ENCODE assay signal across 26 mouse cellular contexts in the genomic region with DNA sequence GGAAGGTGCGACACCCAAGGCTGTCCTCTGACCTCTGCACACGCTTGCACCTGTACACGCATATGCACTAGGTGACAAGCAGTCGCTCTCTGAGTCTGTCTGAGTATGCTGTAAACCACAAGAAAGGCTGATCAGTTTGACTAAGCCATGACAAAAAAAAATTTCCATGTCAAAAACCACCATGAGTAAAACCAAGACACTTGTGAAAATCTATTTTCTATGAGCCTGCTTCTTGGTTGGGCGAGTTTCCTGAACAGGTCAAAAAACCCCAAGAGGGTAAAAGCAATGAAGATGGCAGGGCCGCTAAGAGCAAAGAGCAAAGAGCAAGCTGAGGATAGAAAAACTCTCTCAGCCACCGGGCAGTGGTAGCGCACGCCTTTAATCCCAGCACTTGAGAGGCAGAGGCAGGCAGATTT. TPM values are rescaled to one million over a fixed set of nuclear protein-coding genes. Genes with fewer than 3 reads are reported as not detected.
DNase-seq lines count a peak whose midpoint lies in the region; ATAC-seq and TF ChIP-seq lines count a peak whose summit lies in the region.
"Had no signal": no experiment of that assay in that cellular context is flagged by ENCODE, and none has a peak within 500 bp of the region (broad histone marks: within the 10 kb centered on the region; RNA-seq: fewer than 3 reads in every experiment).

No protein-coding gene starts in this region.

- H3K27ac ChIP-seq in intestine, postnatal 0 days (ENCODE audit: low read depth, low read length), result peak overlapping the region; percentile 15; the same call in 1 of the 2 replicates
- H3K27ac ChIP-seq in intestine, embryonic 16.5 days (ENCODE audit: low read length), result no peak overlapping the region
- peak overlapping the region; percentile 60 for H3K27ac ChIP-seq in thymus, adult 2 months (ENCODE audit: control insufficient read depth, insufficient read depth, low read length)
- peak overlapping the region; percentile 28; the same call in 1 of the 2 replicates for H3K27ac ChIP-seq in bone marrow, adult 2 months (ENCODE audit: control insufficient read depth, insufficient read depth, low read depth, low read length, poor library complexity)
- peak overlapping the region; percentile 97 for H3K27ac ChIP-seq in small intestine, adult 2 months (ENCODE audit: insufficient read depth, low read depth, low read length)
- H3K27ac ChIP-seq: embryonic facial prominence, embryonic 15.5 days; hindbrain, embryonic 14.5 days; limb, embryonic 12.5 days; liver, embryonic 12.5 days; stomach, postnatal 0 days had no signal

- no peak for TF ChIP-seq CTCF in intestine, postnatal 0 days (IDR thresholded peaks at IDR 0.05; ENCODE audit: low read depth)
- no peak for TF ChIP-seq CTCF in thymus, adult 2 months (IDR thresholded peaks at IDR 0.05; ENCODE audit: borderline replicate concordance, control insufficient read depth, extremely low read depth, insufficient read depth, low read length, poor library complexity)
- TF ChIP-seq CTCF in bone marrow, adult 2 months (IDR thresholded peaks at IDR 0.05; ENCODE audit: control insufficient read depth, insufficient read depth, low read length), result no peak
- no peak for TF ChIP-seq CTCF in small intestine, adult 2 months (IDR thresholded peaks at IDR 0.05; ENCODE audit: extremely low read depth, insufficient read length, insufficient replicate concordance, low read depth, low read length)

- peaks cover 2% of the 10 kb centered on the region; the same call in 1 of the 2 replicates for H3K4me1 ChIP-seq in intestine, postnatal 0 days (replicated peaks; ENCODE audit: control insufficient read depth, insufficient read depth, low read length)
- H3K4me1 ChIP-seq in intestine, embryonic 16.5 days (ENCODE audit: control insufficient read depth, insufficient read depth, low read length), result peaks cover 15% of the 10 kb centered on the region
- peaks cover 41% of the 10 kb centered on the region for H3K4me1 ChIP-seq in thymus, adult 2 months (replicated peaks; ENCODE audit: control insufficient read depth, insufficient read depth, low read length)
- H3K4me1 ChIP-seq in bone marrow, adult 2 months (ENCODE audit: control insufficient read depth, insufficient read depth, low read length), result peaks cover 5% of the 10 kb centered on the region
- peaks cover 52% of the 10 kb centered on the region for H3K4me1 ChIP-seq in small intestine, adult 2 months (ENCODE audit: control insufficient read depth, insufficient read depth, insufficient read length, low read length)
- H3K4me1 ChIP-seq: limb, embryonic 12.5 days had no signal

- H3K9ac ChIP-seq in intestine, postnatal 0 days (ENCODE audit: low read depth, low read length), result no peak overlapping the region
- H3K9ac ChIP-seq in intestine, embryonic 16.5 days (ENCODE audit: low read depth, low read length), result no peak overlapping the region
- H3K9ac ChIP-seq: embryonic facial prominence, embryonic 15.5 days; forebrain, postnatal 0 days; hindbrain, embryonic 14.5 days; limb, embryonic 12.5 days; liver, embryonic 12.5 days had no signal

- H3K9me3 ChIP-seq in intestine, postnatal 0 days (ENCODE audit: control insufficient read depth), result no peaks in the 10 kb centered on the region
- H3K9me3 ChIP-seq in intestine, embryonic 16.5 days (ENCODE audit: control insufficient read depth, low read length), result no peaks in the 10 kb centered on the region
- H3K9me3 ChIP-seq: embryonic facial prominence, embryonic 15.5 days; limb, embryonic 12.5 days; liver, embryonic 12.5 days had no signal

- no peak overlapping the region for H3K4me2 ChIP-seq in intestine, postnatal 0 days (replicated peaks; ENCODE audit: low read depth)
- H3K4me2 ChIP-seq in intestine, embryonic 16.5 days (ENCODE audit: low read depth, low read length), result no peak overlapping the region
- H3K4me2 ChIP-seq: embryonic facial prominence, embryonic 15.5 days; heart, embryonic 11.5 days; hindbrain, embryonic 14.5 days; limb, embryonic 12.5 days; liver, embryonic 12.5 days had no signal

- no peak for TF ChIP-seq POLR2A in thymus, adult 2 months (IDR thresholded peaks at IDR 0.05; ENCODE audit: control insufficient read depth, extremely low read depth, insufficient read depth, low read length, poor library complexity)
- no peak for TF ChIP-seq POLR2A in bone marrow, adult 2 months (IDR thresholded peaks at IDR 0.05; ENCODE audit: borderline replicate concordance, control insufficient read depth, low read depth, low read length)
- TF ChIP-seq POLR2A in small intestine, adult 2 months (IDR thresholded peaks at IDR 0.05; ENCODE audit: low read depth, low read length), result no peak

- DNase-seq in thymus, adult 2 months, result no peak
- DNase-seq in thymus, postnatal 10 days (ENCODE audit: low spot score in 2 of 2), result no peak
- DNase-seq in adrenal gland, postnatal 10 days, result no peak
- DNase-seq in gastrocnemius, postnatal 10 days, result no peak
- DNase-seq: adrenal gland, postnatal 14 days; cerebellum, adult 11 months; cerebellum, postnatal 25 days; forebrain, postnatal 0 days; heart, postnatal 14 days; kidney, adult 11 months; kidney, postnatal 25 days; lung, adult 2 months had no signal

- 63% methylated on average over 9 of the region's 9 CpGs for WGBS in intestine, postnatal 0 days
- 84% methylated on average over 9 of the region's 9 CpGs for WGBS in intestine, embryonic 16.5 days
- WGBS in thymus, adult 2 months, result 14% methylated on average over 9 of the region's 9 CpGs
- WGBS in bone marrow, adult 2 months, result 66% methylated on average over 9 of the region's 9 CpGs
- 27% methylated on average over 9 of the region's 9 CpGs for WGBS in small intestine, adult 2 months

- H3K27me3 ChIP-seq in intestine, postnatal 0 days (replicated peaks; ENCODE audit: control insufficient read depth, insufficient read depth, low read length), result no peaks in the 10 kb centered on the region
- no peaks in the 10 kb centered on the region for H3K27me3 ChIP-seq in intestine, embryonic 16.5 days (replicated peaks; ENCODE audit: control insufficient read depth, insufficient read depth, low read length)
- H3K27me3 ChIP-seq in thymus, adult 2 months (ENCODE audit: control insufficient read depth, insufficient read depth, low read length), result no peaks in the 10 kb centered on the region
- no peaks in the 10 kb centered on the region for H3K27me3 ChIP-seq in small intestine, adult 2 months (ENCODE audit: control insufficient read depth, insufficient read depth, low read length)
- H3K27me3 ChIP-seq: embryonic facial prominence, embryonic 15.5 days; liver, embryonic 12.5 days had no signal

- H3K36me3 ChIP-seq in intestine, postnatal 0 days (ENCODE audit: control insufficient read depth, insufficient read depth), result peaks cover 7% of the 10 kb centered on the region; the same call in 1 of the 2 replicates
- no peaks in the 10 kb centered on the region for H3K36me3 ChIP-seq in intestine, embryonic 16.5 days (ENCODE audit: control insufficient read depth, insufficient read depth, low read length)
- H3K36me3 ChIP-seq in thymus, adult 2 months (ENCODE audit: control insufficient read depth, insufficient read depth, low read length), result no peaks in the 10 kb centered on the region
- H3K36me3 ChIP-seq in small intestine, adult 2 months (ENCODE audit: control insufficient read depth, insufficient read depth, low read length), result peaks cover 34% of the 10 kb centered on the region
- H3K36me3 ChIP-seq: embryonic facial prominence, embryonic 15.5 days; limb, embryonic 12.5 days; liver, embryonic 12.5 days had no signal

- ATAC-seq in intestine, postnatal 0 days, result no peak
- no peak for ATAC-seq in intestine, embryonic 16.5 days
- ATAC-seq: forebrain, postnatal 0 days; liver, embryonic 12.5 days had no signal

- H3K4me3 ChIP-seq in intestine, postnatal 0 days (ENCODE audit: low read depth, low read length), result no peak overlapping the region
- H3K4me3 ChIP-seq in intestine, embryonic 16.5 days (ENCODE audit: low read length), result no peak overlapping the region
- H3K4me3 ChIP-seq in thymus, adult 2 months (ENCODE audit: control insufficient read depth, insufficient read depth, low read length), result no peak overlapping the region
- no peak overlapping the region for H3K4me3 ChIP-seq in bone marrow, adult 2 months (replicated peaks; ENCODE audit: control insufficient read depth, low read depth, low read length)
- H3K4me3 ChIP-seq in small intestine, adult 2 months (ENCODE audit: low read depth, low read length), result no peak overlapping the region
- H3K4me3 ChIP-seq: embryonic facial prominence, embryonic 15.5 days; limb, embryonic 12.5 days; liver, embryonic 12.5 days had no signal

RNA-seq across cellular contexts. Expression of gene Adap1, which starts 21.8 kb away (rescaled TPM):
- polyA plus RNA-seq in intestine, postnatal 0 days (2015; fragmentation: Nextera tagmentation; extraction: Ambion mirVana), result 33.4 and 33.8 TPM in 2 replicates
- polyA plus RNA-seq in intestine, embryonic 16.5 days (2015; fragmentation: Nextera tagmentation; extraction: Ambion mirVana), result 5.3 and 6.3 TPM in 2 replicates
- polyA plus RNA-seq in thymus, adult 2 months (2012; rRNA removed), result 13.1 and 15.5 TPM in 2 replicates
- polyA plus RNA-seq in bone marrow, adult 2 months (2011; ENCODE audit: insufficient read depth, insufficient read length, low replicate concordance, missing spikeins), result 12.1 and 26.4 TPM in 2 replicates
- 57.8 and 234 TPM in 2 replicates for polyA plus RNA-seq in small intestine, adult 2 months (2012; rRNA removed)
- total RNA-seq in adrenal gland, postnatal 10 days (2021), result 1 to 10 TPM; 5.9 to 7.5 TPM
- total RNA-seq in gastrocnemius, postnatal 10 days (2021), result 1 to 10 TPM; 2.2 to 2.6 TPM

RNA-seq across cellular contexts. Expression of gene Cox19, which starts 47.6 kb away (rescaled TPM):
- polyA plus RNA-seq in intestine, postnatal 0 days (2015; fragmentation: Nextera tagmentation; extraction: Ambion mirVana), result 181 and 184 TPM in 2 replicates
- 183 and 195 TPM in 2 replicates for polyA plus RNA-seq in intestine, embryonic 16.5 days (2015; fragmentation: Nextera tagmentation; extraction: Ambion mirVana)
- polyA plus RNA-seq in thymus, adult 2 months (2012; rRNA removed), result 84.7 and 99.2 TPM in 2 replicates
- 27.6 and 39.3 TPM in 2 replicates for polyA plus RNA-seq in bone marrow, adult 2 months (2011; ENCODE audit: insufficient read depth, insufficient read length, low replicate concordance, missing spikeins)
- 58.8 and 104 TPM in 2 replicates for polyA plus RNA-seq in small intestine, adult 2 months (2012; rRNA removed)
- total RNA-seq in adrenal gland, postnatal 10 days (2021), result 10 to 100 TPM; 81.5 to 84.7 TPM
- total RNA-seq in gastrocnemius, postnatal 10 days (2021), result 10 to 100 TPM; 72.0 to 76.4 TPM

RNA-seq across cellular contexts. Expression of gene Cyp2w1, which starts 48.8 kb away (rescaled TPM):
- polyA plus RNA-seq in intestine, postnatal 0 days (2015; fragmentation: Nextera tagmentation; extraction: Ambion mirVana), result 15.8 and 18.1 TPM in 2 replicates
- 33.9 and 44.0 TPM in 2 replicates for polyA plus RNA-seq in intestine, embryonic 16.5 days (2015; fragmentation: Nextera tagmentation; extraction: Ambion mirVana)
- polyA plus RNA-seq in thymus, adult 2 months (2012; rRNA removed), result 0.20 and 1.2 TPM in 2 replicates
- not detected in 2 replicates for polyA plus RNA-seq in bone marrow, adult 2 months (2011; ENCODE audit: insufficient read depth, insufficient read length, low replicate concordance, missing spikeins)
- 0.32 and 2.0 TPM in 2 replicates for polyA plus RNA-seq in small intestine, adult 2 months (2012; rRNA removed)
- total RNA-seq in adrenal gland, postnatal 10 days (2021), result not detected
- total RNA-seq in gastrocnemius, postnatal 10 days (2021), result not detected
- total RNA-seq: adrenal gland, postnatal 14 days; forebrain, postnatal 0 days; heart, postnatal 14 days; megakaryocyte-erythroid progenitor cell, adult 5-6 weeks; midbrain, postnatal 0 days had no signal
- polyA plus RNA-seq: forebrain, postnatal 0 days; gonadal fat pad, adult 2 months; heart, embryonic 11.5 days; hindbrain, embryonic 14.5 days; liver, embryonic 12.5 days; midbrain, postnatal 0 days; neural tube, embryonic 11.5 days had no signal

RNA-seq across cellular contexts. Expression of gene Get4, which starts 51.5 kb away (rescaled TPM):
- 127 and 129 TPM in 2 replicates for polyA plus RNA-seq in intestine, postnatal 0 days (2015; fragmentation: Nextera tagmentation; extraction: Ambion mirVana)
- 136 and 143 TPM in 2 replicates for polyA plus RNA-seq in intestine, embryonic 16.5 days (2015; fragmentation: Nextera tagmentation; extraction: Ambion mirVana)
- polyA plus RNA-seq in thymus, adult 2 months (2012; rRNA removed), result 186 and 252 TPM in 2 replicates
- polyA plus RNA-seq in bone marrow, adult 2 months (2011; ENCODE audit: insufficient read depth, insufficient read length, low replicate concordance, missing spikeins), result 43.5 and 60.2 TPM in 2 replicates
- 82.6 and 240 TPM in 2 replicates for polyA plus RNA-seq in small intestine, adult 2 months (2012; rRNA removed)
- total RNA-seq in adrenal gland, postnatal 10 days (2021), result 10 to 100 TPM; 69.6 to 82.9 TPM
- total RNA-seq in gastrocnemius, postnatal 10 days (2021), result 10 to 100 TPM; 48.4 to 55.6 TPM
